Mouse (Mus musculus) layer of hippocampus, postnatal 10 days (tissue): ENCODE results near the gene Smurf2. TPM values are rescaled to one million over a fixed set of nuclear protein-coding genes. Genes with fewer than 3 reads are reported as not detected.
A peak's percentile ranks its signal among the peaks of the same experiment; 100 is the strongest.

Experiments used
- DNase-seq, 2 experiments: peaks; one replicate each; pipeline ENCODE4 v3.0.0; 2021; ENCODE audit warnings: low spot score in 2 of 2
- long read RNA-seq: library from polyadenylated mRNA; stranded (forward); transcript quantifications from one replicate; pipeline ENCODE4 v2.0.0, GENCODE M21; 2023
- total RNA-seq, 2 experiments: library from RNA; stranded (reverse); gene quantifications; 2 replicates each; pipeline ENCODE4 v1.2.3; 2021

Smurf2 gene
- 10 to 100 TPM; 29.5 to 31.1 TPM for total RNA-seq
- long read RNA-seq, partial matches to known transcripts, result 0 of 10 reads
- long read RNA-seq, other reads (novel, unspliced or antisense), result 8 of 10 reads

DNA sequence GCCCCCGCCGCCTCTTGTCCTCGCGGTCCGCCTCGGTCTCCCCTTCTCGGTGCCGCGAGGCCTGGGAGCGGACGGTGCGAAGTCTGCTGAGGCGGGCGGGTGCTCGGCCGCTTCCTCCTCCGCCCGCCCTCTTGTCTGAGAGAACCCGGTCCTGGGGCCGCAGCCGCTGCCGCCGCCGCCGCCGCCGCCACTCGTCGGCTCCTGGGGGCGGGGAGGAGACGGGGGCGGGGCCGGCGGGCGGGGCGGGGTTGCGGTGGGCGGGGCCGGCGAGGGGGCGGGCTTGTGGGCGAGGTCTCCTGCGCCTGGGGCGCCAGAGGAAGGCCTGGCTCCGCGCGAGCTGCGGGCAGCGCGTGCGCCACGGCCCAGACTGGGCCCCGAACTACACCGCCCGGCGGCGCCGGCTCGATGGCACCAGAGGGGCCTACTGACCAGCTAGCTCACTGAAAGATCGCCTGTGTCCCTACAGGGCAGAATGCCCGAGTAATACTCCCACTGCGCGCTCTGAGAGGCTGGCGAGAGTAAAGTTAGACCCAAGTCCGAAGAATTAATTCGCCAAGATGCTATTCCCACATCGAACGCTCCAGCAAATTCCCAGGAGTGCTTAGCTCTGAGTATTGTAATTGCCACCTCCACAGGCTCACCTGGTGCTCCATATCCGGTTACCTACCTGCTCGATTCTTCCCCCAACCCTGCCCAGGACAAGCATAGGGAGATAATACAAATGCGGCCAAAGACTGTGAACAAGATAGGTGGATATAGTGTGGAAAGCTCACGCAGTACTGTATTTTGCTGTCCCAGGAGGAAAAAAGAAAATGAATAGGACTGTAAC is at the start of gene Smurf2:
Gene Smurf2, minus strand, starts transcription at position 165 of the 829 bp plus-strand sequence.
- DNase-seq, result peak; percentile 76 to 83

DNA sequence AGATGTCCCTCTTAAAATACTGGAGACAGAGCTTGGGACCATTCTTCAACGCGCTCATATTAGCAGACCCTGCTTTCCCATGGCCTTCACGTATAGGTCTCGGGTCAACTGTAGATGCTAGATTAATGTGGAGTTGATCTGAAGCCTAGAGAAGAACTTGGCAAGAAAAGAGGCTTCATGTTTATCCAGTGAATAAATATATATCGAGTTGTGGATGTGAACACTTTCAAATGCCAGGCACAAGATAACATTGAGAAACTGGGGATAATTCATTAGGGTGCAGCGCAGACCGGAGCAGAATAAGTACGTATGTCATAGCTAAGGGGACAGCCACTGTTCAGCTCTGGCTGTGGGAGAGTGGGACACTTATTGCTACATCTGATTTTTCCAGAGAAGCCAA is 49.3 kb upstream of the Smurf2 start:
- no peak for DNase-seq

DNA sequence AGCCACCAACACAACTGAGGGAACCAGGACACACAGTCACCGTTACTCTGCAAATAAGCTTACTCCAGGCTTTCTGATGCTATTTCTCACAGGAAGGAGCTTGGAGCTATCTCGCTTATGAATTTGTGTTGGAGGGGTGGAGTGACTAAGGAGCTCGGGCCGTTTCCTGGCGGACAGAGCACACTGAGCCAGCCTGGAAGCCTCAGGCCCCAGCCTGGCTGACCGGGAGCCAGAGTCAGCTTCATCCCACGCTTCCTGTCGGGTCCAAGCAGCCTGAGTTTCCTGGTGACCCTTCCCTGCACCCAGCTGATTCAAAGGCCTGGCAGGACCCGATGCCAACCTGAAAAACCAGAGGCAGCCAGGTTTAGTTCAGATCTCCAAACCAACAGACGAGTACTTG is 47.1 kb upstream of the Smurf2 start:
- DNase-seq, result no peak

DNA sequence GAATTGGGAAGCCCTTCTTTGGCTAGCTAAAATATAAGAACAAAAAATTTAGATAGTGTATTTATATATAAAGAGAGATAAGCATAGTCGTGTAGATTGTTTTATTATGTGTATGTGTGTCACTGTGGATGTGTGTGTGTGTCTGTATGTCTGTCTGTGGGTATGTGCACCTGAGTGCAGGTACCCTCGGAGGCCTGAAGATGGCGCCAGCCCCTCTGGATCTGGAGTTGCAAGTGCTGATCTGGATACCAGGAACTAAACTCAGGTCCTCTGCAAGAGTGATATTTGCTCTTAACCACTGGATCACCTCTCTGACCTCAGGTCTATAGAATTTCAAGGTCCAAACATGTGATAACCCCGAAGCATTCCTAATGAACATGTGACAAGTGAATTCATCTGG is 45.4 kb upstream of the Smurf2 start:
- no peak for DNase-seq

DNA sequence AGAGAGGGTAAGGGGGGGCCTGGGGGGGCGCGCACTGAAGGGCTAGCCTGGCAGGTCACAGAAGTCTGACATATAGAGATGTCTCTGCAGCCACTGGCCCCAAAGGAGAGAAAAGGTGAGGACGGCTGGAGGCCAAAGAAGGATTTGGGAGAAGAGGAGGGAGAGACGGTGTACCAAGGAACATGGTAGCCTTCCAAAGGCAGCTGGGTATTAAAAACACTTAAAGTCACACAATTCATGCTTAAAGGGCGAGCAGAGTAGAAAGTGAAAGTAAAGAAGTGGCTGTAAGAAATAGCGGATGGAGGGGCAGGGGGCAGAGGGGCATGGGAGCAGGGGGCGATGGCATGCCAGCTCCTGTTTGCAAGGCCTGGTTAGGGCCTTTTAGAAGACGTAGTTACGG is 41.8 kb upstream of the Smurf2 start:
- no peak for DNase-seq

DNA sequence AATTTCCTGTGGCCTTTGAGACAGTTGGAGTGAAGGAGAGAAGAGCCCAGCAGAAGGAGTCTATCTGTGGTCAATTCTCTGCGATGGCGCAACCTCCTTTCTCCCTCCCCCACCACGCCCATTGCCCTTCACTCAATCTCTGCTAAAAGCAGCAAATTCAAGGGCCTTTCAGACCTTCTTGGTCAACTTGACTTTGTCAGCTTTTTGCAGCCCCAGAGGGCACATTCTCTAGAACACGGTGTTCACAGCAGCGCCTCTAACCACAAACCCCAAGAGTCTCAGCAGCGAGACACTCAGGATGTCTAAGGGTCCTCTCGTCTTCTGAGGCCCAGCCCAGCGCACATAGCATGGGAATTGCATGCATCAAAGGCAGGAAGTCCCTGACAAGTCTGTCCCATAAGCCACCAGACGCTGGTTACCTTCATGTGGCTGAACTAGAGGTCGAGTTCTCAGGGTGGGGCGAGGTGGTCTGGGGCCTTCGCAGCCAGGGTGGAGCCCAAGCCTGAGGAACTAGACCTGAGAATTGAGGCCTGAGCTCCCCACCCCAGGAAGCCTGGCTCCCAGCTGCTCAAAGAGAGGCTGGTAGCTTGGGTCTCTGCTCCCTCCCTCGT is 41.1 kb upstream of the Smurf2 start:
- DNase-seq, result no peak

DNA sequence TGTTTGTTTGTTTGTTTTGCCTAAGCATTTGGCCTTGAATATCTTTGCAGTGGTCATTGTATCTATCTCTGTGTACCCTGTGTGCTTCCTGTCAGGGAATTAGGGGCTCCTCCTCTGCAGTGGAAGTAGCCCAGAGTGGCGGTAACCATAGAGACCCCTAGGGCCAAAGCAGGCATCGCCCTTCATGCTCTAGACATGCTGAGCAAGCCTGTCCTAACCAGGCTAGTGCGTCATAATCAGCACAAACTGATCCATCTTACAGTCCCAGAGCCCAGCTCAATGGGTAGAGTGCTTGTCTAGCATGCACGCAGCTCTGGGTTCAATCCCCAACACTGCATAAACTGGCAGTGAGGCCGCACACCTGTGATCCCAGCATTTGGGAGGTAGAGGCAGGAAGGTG is 38.6 kb upstream of the Smurf2 start:
- no peak for DNase-seq

DNA sequence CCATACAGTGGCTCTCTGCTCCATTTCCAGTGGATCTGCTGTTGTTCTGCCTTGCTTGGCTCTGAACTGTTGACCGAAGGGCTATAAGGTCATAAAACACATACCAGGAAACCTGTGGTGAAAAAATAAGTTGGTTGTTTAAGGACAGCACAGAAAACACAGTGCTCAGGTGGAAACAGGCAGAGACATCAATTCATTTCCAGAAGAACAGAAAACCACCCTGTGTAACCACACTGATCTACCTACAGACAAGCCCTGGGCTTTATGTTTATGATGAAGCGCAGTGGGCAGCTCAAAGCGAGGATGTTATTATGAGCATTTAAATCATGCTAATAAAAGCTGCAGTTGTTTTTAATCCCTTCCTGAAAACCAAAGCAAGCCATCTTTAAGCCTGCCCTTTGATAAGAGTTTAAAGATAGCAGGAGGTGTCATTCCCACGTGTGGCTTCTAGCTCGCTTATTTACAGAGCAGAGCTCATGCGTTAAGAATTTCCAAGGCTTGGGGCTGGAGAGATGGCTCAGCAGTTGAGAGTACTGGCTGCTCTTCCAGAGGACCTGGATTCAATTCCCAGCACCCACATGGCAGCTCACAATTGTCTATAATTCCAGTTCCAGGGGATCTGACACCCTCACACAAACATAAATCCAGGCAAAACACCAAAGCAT is 38.0 kb upstream of the Smurf2 start:
- no peak for DNase-seq

DNA sequence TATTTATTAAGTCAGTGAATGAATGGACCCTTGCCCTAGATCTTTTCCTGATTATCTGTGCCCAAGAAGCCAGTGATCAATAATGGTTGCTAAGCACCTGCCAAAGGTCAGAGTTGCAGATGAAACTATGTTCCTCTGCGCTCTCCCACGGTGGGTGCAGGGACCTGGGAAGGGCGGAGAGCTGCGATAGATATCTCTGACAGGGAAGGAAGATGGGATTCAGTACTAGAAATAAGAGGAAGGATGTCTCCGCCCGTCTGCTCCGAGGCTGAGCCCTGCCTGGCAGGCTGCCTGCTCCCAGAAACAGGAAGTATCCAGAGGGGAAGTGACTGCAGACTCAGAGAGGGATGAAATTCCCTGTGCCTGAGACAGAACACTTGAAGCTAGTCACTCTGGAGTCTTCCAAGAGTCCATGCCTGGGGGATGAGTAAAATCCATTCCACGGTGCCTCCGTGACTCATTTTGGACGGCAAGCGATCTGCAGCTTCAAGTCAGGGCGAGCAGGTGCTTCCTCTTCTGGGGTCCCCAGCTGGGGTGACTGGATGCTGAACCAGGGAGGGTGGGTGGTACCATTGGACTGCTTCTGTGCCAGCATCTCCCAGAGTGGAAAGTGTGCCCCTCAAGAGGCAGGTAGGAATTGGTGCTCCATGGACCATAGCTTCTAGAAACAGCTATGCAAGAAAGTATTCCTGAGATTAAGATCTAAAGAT is 36.9 kb upstream of the Smurf2 start:
- DNase-seq, result peak; percentile 26 to 33

DNA sequence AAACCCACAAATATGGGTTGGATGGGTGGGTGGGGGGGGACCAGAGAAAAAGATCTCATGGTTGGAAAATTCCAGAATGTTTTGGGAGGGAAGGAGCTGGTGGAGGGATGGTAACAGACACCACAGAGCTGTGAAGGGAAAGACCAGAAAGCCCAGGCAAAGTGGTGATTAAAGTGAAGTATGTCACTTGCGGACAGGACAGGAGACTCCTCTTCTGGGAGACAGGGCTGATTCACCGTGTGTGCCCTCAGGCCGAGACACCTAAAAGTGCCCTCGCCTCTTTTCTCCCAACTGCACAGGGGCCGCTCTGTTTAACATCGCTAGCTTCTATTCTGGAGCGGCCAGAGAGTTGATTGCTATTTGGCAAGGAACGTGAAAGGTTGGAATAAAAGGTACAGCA is 34.1 kb upstream of the Smurf2 start:
- DNase-seq, result no peak

DNA sequence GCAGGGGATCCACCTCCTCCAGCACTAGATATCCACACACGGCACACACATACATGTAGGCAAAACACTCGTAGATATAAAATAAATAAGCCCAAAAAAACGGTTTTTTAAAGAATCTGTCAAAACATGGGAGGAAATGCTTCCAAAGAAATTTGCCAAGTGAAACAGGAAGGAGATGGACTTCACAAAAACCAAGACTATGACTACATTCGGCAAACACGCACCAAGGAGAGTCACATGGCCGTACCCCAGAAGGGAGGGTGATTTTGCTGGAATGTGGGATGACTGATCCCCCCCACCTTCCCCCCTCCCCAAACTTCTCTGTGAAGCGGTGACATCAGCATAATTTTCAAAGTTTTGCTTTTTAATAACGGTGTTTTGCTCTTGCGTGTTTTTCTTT is 33.6 kb upstream of the Smurf2 start:
- no peak for DNase-seq

DNA sequence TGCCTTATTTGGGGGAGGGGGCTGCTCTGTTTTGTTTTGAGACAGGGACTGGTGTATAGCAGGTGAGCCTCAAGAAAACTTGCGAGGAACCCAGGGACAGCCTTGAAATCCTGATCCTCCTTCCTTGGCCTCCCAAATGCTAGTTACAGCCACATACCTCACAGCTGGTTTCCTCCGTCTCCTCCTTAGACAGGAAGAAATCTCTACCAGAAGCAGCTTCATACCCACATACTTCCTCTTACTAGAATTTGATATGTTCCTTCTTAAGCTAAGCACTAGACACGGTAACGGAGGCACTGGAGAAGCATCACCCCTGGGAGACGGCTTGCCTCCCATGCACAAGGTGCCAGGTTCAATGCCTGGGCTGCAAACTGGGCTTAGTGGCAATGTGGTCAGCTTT is 16.8 kb upstream of the Smurf2 start:
- DNase-seq, result no peak

DNA sequence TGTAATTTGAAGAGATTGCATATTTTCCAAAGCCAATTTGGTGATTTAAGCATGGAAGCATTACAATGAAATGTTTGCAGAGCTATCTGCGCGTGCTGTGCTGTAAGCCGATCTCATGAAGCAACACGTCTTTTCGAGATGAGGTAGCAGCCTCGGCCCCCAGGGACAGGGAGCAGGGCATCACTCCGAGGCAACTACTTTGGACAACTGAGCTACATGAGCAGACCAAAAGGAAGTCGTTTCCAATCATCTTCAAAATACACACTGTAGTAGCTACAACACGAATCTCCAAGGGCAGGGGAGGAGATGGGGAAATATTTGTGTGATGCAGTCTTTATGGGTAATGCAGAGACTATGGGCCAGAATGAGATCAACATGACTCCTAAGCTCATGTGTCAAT is 9.9 kb upstream of the Smurf2 start:
- DNase-seq, result no peak

DNA sequence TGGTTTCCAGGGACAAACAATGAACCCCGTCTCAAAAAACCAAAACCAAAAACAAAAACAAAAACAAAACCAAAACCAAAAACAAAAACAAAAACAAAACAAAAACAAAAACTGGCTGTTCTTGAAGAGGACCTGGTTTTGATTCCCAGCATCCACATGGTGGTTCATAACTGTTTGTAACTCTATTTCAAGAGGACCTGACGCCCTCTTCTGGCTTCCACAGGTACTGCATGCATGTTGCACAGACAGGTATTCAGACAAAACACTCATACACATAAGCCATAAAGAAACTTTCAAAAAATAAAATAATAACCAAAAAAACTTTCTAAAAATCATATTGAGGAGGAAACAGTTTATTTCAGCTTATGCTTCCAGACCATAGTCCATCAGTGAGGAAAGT is 8.4 kb upstream of the Smurf2 start:
- no peak for DNase-seq

DNA sequence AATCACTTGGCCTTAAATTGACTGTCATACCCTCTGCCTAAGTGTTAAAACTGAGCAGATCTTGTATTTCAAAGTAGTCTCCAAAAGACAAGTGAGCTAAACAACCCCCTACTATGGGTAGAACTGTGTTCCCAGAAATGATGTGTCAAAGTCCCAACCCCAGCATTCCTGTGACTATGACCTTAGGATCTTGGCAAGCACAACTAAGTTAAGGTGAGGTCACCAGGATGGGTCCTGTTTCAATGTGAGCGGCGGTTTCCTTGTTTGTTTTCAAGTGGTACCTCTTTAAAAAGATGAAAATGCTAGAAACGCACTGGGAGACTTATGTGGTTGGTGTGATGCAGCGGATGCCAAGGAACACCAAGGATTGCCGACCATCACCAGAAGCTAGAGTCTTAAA is 7.4 kb upstream of the Smurf2 start:
- no peak for DNase-seq

DNA sequence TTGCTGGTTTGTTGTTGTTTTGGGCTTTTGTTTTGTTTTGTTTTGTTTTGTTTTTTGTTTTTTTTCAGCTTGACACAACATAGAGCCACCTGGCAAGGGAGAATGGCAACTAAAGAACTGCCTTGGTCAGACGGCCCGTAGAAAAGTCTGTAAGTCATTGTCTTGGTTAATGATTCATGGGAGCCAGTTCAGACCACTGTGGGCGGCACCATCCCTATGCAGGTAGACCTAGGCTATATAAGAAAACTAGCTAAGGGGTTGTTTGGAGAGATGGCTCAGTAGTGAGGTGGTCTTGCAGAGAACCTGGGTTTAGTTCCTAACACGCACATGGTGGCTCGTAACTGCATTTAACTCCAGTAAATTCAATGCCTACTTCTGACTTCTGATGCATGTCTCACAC is 6.7 kb upstream of the Smurf2 start:
- DNase-seq, result no peak

DNA sequence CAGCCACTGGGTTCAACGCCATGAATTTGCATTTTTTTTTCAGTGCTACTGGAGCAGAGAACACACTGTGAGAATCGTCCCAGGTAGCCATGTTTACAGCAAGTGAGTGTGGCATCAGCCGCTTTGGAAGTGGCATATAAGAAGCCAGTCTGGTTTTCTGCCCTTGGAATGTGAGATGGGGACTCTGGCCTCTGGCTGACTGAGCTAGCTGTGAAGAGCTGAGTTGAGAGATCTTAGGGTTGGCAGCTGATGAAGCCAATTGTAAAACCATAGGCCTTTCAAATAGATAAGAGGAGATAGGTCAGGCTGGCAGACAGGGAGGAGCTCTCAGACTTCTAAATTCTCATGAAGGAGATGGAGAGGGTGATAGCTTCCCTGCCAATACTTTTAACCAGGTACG is 6.2 kb upstream of the Smurf2 start:
- DNase-seq, result no peak

DNA sequence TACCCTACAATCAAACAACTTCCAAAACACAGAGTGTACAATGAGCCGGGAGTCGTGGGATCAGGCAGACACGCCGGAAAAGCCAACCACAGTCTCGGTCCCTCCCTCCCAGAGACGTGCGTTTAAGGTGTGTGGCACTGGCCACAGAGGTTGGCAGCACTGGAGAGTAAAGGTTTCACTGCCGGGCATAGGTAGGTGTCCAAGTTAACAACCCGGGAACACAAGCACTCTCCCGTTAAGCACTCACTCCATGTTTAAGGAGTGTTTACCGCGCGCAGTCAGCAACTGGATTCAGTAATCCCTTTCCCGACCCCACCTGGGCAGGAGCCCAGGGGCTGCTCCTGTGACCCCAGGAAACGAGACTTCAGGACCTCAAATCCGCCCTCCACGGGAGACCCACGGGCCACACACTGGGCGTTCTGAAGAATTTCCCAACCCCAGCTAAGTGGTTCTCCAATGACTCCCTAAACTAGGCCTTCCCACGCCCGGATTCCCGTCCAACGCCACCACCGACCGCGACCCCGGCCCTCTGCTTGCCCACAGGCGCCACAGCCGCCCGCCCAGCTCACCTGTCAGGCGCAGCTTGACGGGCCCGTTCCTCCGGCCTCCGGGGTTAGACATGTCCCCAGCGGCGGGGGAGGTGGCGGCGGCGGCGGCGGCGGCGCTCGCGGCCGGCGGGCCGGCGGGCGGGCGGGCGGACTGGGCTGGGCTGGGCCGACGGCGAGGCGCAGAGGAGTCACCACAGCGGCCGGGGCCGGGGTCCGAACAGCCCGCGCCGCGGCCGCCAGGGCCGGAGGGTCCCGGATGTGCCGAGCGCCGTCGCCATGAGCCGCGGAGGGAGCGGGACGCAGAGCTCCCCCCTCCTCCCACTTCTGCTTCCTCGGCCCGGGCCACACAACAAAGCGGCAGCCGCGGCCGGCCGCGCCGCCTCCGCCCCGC is 634 bp downstream of the Smurf2 start:
- peak; percentile 44 to 55 for DNase-seq

DNA sequence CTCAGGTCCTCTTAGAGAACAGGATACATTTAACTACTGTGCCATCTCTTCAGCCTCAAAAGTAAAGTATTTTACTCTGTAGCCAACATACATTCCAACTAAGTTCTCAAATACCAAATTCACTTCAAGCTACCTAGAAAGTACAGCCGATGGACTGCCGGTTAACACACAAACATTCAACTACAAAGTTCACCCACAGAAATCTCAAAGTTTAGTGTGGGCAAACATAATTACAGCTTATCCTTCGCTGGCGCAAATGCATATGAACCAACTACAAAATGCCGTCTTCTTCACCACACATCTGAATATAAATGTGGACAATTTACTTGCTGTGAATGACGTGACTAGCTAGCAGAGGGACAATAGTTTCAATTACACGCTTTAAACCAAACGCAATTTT is 1.6 kb downstream of the Smurf2 start:
- DNase-seq, result no peak

DNA sequence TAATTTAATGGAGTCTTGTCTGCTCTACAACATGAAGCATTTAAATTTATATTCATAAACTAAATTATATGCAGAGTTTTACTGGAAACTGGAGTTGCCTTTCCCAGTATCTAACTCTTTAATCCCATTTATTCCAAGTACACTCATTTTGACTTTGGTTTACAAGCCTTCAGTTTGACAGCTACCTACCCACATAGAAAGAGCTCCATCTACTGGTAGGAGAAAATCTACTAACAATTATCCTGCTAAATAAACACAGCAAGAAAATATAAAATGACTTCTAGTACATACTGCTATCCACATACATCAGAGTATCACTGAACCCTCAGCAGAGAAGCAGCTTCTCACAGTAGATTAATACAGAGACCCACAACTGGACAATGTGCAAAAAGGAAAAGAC is 9.3 kb downstream of the Smurf2 start:
- DNase-seq, result no peak

DNA sequence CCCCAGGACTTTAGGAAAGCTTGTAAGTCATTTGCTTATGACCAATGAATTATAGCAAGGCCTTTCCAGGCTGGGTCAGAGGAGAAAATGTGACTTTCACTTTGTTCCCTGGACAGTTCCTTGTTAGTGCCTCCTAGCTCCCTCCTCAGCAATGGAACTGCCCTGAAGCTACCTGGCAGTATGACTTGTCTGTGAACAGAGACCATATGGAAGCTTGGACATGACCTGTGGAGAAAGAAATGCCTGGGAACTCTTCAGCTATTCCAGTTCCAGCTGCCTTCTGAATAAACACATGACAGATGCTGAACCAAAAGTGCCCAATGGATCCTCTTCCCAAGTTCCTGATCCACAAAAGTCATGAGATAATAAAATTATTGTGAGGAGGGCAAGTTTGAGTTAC is 12.5 kb downstream of the Smurf2 start:
- DNase-seq, result no peak
